Mouse (Mus musculus) left cerebral cortex, adult 6 months (tissue): Measurements from ENCODE around the gene Txnl4b. TPM values are rescaled to one million over a fixed set of nuclear protein-coding genes. Genes with fewer than 3 reads are reported as not detected.

Experiments
- long read RNA-seq, 2 experiments: library from polyadenylated mRNA; unstranded; transcript quantifications; one replicate each; pipeline ENCODE4 v2.0.0; 2019 to 2020
- polyA plus RNA-seq: library from polyadenylated mRNA; unstranded; fragments of <200 nt; fragmentation: Nextera tagmentation; gene quantifications from 2 replicates; pipeline ENCODE4 v1.2.3, GENCODE M21; 2021

Txnl4b gene
- polyA plus RNA-seq = 78.2 and 101 TPM in 2 replicates
- long read RNA-seq, experiment 1, transcript Txnl4b-201 (4 exons, 1,890 nt) = major isoform, 14 of 15 reads
- long read RNA-seq, experiment 1, partial matches to known transcripts = 1 of 15 reads
- long read RNA-seq, experiment 1, other reads (novel, unspliced or antisense) = 0 of 15 reads
- long read RNA-seq, experiment 2, transcript Txnl4b-201 (4 exons, 1,890 nt) = major isoform, 31 of 39 reads
- long read RNA-seq, experiment 2, partial matches to known transcripts = 6 of 39 reads
- long read RNA-seq, experiment 2, other reads (novel, unspliced or antisense) = 2 of 39 reads

DNA sequence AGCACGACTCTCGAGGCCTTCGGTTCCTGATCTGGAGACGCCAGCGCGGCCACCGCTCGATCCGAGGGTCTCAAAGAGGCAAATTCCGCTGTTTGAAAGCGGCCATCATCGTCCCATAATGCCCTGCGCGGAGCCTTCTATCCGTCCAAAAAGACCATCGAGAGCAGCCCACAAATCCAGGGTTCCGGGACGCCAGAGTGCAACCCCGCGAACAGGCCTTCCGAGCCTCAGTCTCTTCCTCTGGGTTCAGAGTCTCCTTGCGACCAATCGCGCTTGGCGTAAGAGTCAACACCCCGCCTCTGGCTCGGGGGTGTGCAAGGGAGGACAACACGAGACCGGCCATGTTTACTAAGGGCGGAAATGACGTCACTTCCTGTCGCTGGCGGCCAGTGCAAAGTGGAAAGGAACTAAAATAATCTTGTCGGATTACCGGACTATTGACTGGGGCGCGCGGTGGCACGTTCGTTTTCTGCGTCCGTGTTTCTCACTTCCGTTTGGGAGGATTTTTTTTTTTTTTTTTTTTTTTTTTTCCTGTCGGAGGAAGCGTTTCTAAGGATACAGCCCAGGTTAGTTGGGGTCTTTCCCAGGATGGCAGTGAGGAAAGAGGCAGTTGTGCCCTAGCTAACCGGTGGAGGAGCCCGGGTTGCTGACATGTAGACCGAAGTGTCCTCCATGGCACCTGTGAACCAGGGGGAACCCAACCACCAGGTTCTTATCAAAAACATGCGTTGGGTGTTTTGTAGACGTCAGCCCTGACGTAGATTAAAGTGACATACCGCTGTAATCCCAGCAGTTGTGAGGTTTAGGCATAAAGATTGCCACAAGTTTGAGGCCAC lies at the start of gene Txnl4b, which contains the start of gene Dhx38:
Gene Txnl4b (plus strand): TSS at position 395 of the 836 bp plus-strand sequence.
Gene Dhx38 (minus strand): TSS at position 364 of the 836 bp plus-strand sequence.

DNA sequence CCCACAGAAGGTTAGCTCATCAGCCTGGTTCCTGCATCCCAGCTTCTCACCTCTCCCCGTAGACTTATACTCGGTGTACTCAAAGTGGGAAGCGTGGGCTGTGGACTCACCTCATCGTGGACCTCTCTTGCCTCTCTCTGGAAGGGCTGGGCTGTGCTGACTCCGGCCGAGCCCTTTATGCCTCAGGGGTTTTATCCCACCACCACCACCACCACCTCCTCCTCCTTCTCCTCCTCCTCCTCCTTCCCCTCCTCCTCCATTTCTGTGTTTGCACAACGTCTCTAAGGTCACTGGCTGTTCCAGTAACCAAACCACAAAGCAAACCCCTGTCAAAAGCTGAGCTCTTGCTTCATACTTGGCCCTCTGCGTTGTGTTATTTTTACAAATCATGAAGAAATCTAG lies 13.2 kb downstream of the Txnl4b start, which contains the start of gene Hp:
Gene Hp (minus strand): TSS at position 273 of the 402 bp plus-strand sequence.

DNA sequence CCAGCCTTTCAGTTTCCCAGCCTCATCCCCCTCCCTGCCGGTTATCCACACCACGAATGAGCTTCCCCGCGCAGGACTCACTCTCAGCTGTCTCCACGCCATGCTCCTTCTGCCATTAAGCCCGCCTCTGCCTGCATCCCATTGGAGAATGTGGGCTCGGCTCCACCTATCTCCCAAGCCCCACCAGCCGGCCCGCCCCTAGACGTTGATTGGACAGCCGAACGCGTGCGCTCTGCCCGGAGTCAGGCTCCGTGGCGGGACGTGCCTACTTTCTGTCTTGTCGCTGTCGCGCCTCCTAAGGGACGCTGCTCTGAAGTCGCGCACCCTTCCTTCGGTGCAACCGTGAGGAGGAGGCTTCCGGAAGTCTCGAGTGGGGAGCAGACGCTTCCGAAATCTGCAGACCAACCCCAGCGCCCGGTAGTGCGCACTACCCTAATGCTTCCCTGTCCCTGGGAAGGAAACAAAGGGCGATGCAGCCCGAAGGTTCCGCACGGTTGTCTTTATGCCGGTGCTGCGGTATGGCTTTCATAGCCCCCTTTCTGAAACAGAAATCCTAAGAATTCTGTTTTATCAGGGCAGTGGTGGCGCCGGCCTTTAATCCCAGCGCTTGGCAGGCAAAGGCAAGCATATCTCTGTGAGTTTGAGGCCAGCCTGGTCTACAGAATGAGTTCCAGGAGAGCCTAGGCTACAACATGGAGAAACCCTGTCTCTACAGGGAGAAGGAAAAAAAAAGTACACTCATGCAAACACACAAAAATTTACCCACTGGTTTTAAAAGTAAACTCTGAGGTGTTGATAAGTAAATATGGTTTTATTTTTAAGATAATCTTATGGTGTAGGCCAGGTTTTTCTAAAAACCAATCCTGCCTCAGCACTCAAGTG lies 42.8 kb downstream of the Txnl4b start, which contains the start of gene Dhodh:
Gene Dhodh (minus strand): TSS at position 403 of the 882 bp plus-strand sequence.

DNA sequence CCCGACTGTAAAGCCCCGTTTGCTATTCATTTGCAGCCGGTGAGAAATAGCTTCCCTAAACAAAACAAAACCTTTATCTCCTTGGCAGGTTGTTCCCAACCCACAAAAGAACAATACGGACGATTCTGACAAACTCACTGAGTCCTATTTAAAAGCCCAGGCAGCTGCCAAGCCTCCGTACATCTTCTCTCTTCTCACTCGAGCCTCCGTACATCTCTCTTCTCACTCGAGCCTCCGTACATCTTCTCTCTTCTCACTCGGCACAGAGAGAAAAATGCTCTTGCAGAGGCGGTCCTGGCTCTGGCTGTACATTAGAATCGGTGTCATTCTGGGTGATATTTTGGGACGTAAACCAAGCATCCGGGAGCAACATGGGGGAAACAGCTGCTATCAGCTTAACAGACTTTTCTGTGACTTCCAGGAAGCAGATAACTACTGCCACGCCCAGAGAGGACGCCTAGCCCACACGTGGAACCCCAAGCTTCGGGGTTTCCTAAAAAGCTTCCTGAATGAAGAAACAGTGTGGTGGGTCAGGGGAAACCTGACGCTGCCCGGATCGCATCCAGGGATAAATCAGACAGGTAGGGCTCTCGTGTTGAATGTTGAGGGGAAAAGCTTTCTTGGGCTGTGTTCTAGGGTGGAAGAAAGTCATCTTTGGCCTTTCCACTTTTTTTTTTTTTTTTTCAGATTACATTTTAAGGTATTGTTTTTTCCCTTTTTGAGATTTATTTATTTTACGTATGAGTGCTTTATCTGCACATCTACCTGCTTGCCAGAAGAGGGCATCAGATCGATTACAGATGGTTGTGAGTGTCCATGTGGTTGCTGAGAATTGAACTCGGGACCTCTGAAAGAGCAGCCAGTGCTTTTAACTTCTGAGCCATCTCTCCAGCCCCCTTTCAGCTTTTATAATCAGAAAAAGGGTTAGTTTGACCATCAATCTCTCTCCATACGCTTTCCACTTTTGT lies 48.8 kb downstream of the Txnl4b start, which contains the start of gene Pkd1l3:
Gene Pkd1l3 (plus strand): TSS at position 275 of the 968 bp plus-strand sequence.

Other genes with a start within 250 kb of the Txnl4b start
- gene Pmfbp1, start 71.9 kb upstream of the Txnl4b start, polyA plus RNA-seq = 0.15 and 0.21 TPM in 2 replicates
- 6.7 and 7.2 TPM in 2 replicates for gene Dhx38, start within 50 bp of the Txnl4b start, polyA plus RNA-seq
- 0.10 TPM in 1 of 2 replicates, not detected in the other for gene Hp, start 13.3 kb downstream of the Txnl4b start, polyA plus RNA-seq
- gene Dhodh, start 42.8 kb downstream of the Txnl4b start, polyA plus RNA-seq = 14.2 and 23.1 TPM in 2 replicates
- 0.08 and 0.27 TPM in 2 replicates for gene Pkd1l3, start 48.6 kb downstream of the Txnl4b start, polyA plus RNA-seq
- gene Ist1, start 127.4 kb downstream of the Txnl4b start, polyA plus RNA-seq = 62.3 and 71.9 TPM in 2 replicates
- 9.1 and 25.7 TPM in 2 replicates for gene Zfp821, start 139.7 kb downstream of the Txnl4b start, polyA plus RNA-seq
- 1.8 and 6.6 TPM in 2 replicates for gene Atxn1l, start 171.8 kb downstream of the Txnl4b start, polyA plus RNA-seq
- gene Ap1g1, start 212.7 kb downstream of the Txnl4b start, polyA plus RNA-seq = 19.9 and 25.1 TPM in 2 replicates